Mouse (Mus musculus): ENCODE measurements around the gene Slco1a1.
"Not testable (repeated sequence)": the region's sequence is repeated elsewhere in the genome, so short reads cannot be mapped to it uniquely, and the experiment has no call there.

Gene Slco1a1

GRCm38 (mm10) chr6:141946862-141947261, at the start of gene Slco1a1:
TSS of gene Slco1a1 (minus strand) at chr6:141946962.
- DNase-seq = no peak

GRCm38 (mm10) chr6:141986772-141987171, 40.0 kb upstream of the Slco1a1 start:
- DNase-seq = no peak

- DNase-seq = no peak
These were observed 37.9 kb upstream of the Slco1a1 start for GRCm38 (mm10) chr6:141984644-141985043.

GRCm38 (mm10) chr6:141962420-141962819, 15.7 kb upstream of the Slco1a1 start:
- DNase-seq = no peak

GRCm38 (mm10) chr6:141961861-141962260, 15.1 kb upstream of the Slco1a1 start:
- no peak for DNase-seq

GRCm38 (mm10) chr6:141960482-141960881, 13.7 kb upstream of the Slco1a1 start:
- no peak for DNase-seq

- DNase-seq = no peak
These were observed 6.3 kb downstream of the Slco1a1 start for GRCm38 (mm10) chr6:141940451-141940850.

GRCm38 (mm10) chr6:141898197-141898596, 48.6 kb downstream of the Slco1a1 start:
- no peak for DNase-seq

GRCm38 (mm10) chr6:141889723-141890122, 57.0 kb downstream of the Slco1a1 start:
- no peak for DNase-seq

GRCm38 (mm10) chr6:141888248-141888647, 58.5 kb downstream of the Slco1a1 start:
- peak; percentile 13 for DNase-seq

GRCm38 (mm10) chr6:141882581-141882980, 64.2 kb downstream of the Slco1a1 start:
- no peak for DNase-seq

GRCm38 (mm10) chr6:141875742-141876141, 71.0 kb downstream of the Slco1a1 start:
- not testable (repeated sequence) for DNase-seq

- DNase-seq = no peak
These were observed 75.1 kb downstream of the Slco1a1 start for GRCm38 (mm10) chr6:141871711-141872110.

- DNase-seq = no peak
These were observed 78.0 kb downstream of the Slco1a1 start for GRCm38 (mm10) chr6:141868735-141869134.

GRCm38 (mm10) chr6:141866026-141866425, 80.7 kb downstream of the Slco1a1 start:
- no peak for DNase-seq

GRCm38 (mm10) chr6:141857735-141858531, 88.8 kb downstream of the Slco1a1 start:
- peak; percentile 50 for DNase-seq
